Mouse (Mus musculus) gastrocnemius, postnatal 14 days (tissue): ENCODE data around the gene Itpkc. TPM values are rescaled to one million over a fixed set of nuclear protein-coding genes. Genes with fewer than 3 reads are reported as not detected.
A peak's percentile ranks its signal among the peaks of the same experiment; 100 is the strongest.
"Not testable (repeated sequence)": the region's sequence is repeated elsewhere in the genome, so short reads cannot be mapped to it uniquely, and the experiment has no call there.

ENCODE experiments used
- DNase-seq: peaks from one replicate; pipeline ENCODE4 v3.0.0; 2021; ENCODE audit warnings: mixed read lengths
- intact Hi-C: fragments of 180-260 bp; cut with DNase I; formaldehyde crosslinking; loops from one replicate; pipeline ENCODE4 v1.15.1; 2025; ENCODE audit warnings: low total_unique reads
- total RNA-seq, 2 experiments: library from RNA; stranded (reverse); gene quantifications; 2 replicates each; pipeline ENCODE4 v1.2.3; 2021

The Itpkc gene
- total RNA-seq, 2 experiments from 2014 or later = 3.2 to 3.9 TPM

- intact Hi-C loops, DNase-seq: not testable (repeated sequence)
Measured at GRCm38 (mm10) chr7:27244088-27244487, 15.6 kb upstream of the Itpkc start.

- DNase-seq = peak; percentile 51
- intact Hi-C loops = no loop called here
Measured at GRCm38 (mm10) chr7:27243211-27243610, 14.8 kb upstream of the Itpkc start.

- no peak for DNase-seq
- intact Hi-C loops = no loop called here
Measured at GRCm38 (mm10) chr7:27238568-27238967, 10.1 kb upstream of the Itpkc start.

GRCm38 (mm10) chr7:27237527-27237926 is 9.1 kb upstream of the Itpkc start:
- intact Hi-C loops = no loop called here
- no peak for DNase-seq

GRCm38 (mm10) chr7:27235726-27236125 is 7.3 kb upstream of the Itpkc start:
- intact Hi-C loops = no loop called here
- no peak for DNase-seq

GRCm38 (mm10) chr7:27233300-27233699 is 4.8 kb upstream of the Itpkc start:
- intact Hi-C loops = no loop called here
- DNase-seq = no peak

- peak; percentile 94 for DNase-seq
- intact Hi-C loops = no loop called here
Measured at GRCm38 (mm10) chr7:27232781-27233281, 4.4 kb upstream of the Itpkc start, which contains the start of gene Coq8b. TSS of gene Coq8b (plus strand) at chr7:27233023.

- DNase-seq = peak; percentile 48
- intact Hi-C loops = no loop called here
Measured at GRCm38 (mm10) chr7:27231693-27232331, 3.4 kb upstream of the Itpkc start.

GRCm38 (mm10) chr7:27230781-27231180 is 2.3 kb upstream of the Itpkc start:
- intact Hi-C loops = no loop called here
- DNase-seq = no peak

GRCm38 (mm10) chr7:27228865-27229264 is 404 bp upstream of the Itpkc start:
- DNase-seq = no peak
- intact Hi-C loops = no loop called here

GRCm38 (mm10) chr7:27227676-27228075 is 785 bp downstream of the Itpkc start:
- intact Hi-C loops = no loop called here
- DNase-seq = peak; percentile 23

GRCm38 (mm10) chr7:27227276-27227675 is 1.2 kb downstream of the Itpkc start:
- DNase-seq = no peak
- intact Hi-C loops = no loop called here

GRCm38 (mm10) chr7:27224877-27225575 is 3.4 kb downstream of the Itpkc start:
- peak; percentile 59 for DNase-seq

GRCm38 (mm10) chr7:27222538-27222937 is 5.9 kb downstream of the Itpkc start:
- DNase-seq = no peak
- intact Hi-C loops = no loop called here

More at GRCm38 (mm10) chr7:27224877-27225575, 3.4 kb downstream of the Itpkc start:
- intact Hi-C loops = no loop called here

GRCm38 (mm10) chr7:27221939-27222338 is 6.5 kb downstream of the Itpkc start:
- intact Hi-C loops = no loop called here

GRCm38 (mm10) chr7:27219937-27220336 is 8.5 kb downstream of the Itpkc start:
- intact Hi-C loops = no loop called here
- DNase-seq = no peak

More at GRCm38 (mm10) chr7:27221939-27222338, 6.5 kb downstream of the Itpkc start:
- DNase-seq = no peak

GRCm38 (mm10) chr7:27218586-27218985 is 9.9 kb downstream of the Itpkc start:
- intact Hi-C loops = no loop called here

GRCm38 (mm10) chr7:27212626-27213025 is 15.8 kb downstream of the Itpkc start:
- intact Hi-C loops = no loop called here
- DNase-seq = no peak

More at GRCm38 (mm10) chr7:27218586-27218985, 9.9 kb downstream of the Itpkc start:
- no peak for DNase-seq

- DNase-seq = no peak
- intact Hi-C loops = no loop called here
Measured at GRCm38 (mm10) chr7:27203730-27204449, 24.6 kb downstream of the Itpkc start.

- intact Hi-C loops = no loop called here
- no peak for DNase-seq
Measured at GRCm38 (mm10) chr7:27198779-27199178, 29.7 kb downstream of the Itpkc start.
